Mouse (Mus musculus): ENCODE measurements around the gene Oxnad1. TPM values are rescaled to one million over a fixed set of nuclear protein-coding genes. Genes with fewer than 3 reads are reported as not detected.

The Oxnad1 gene
- 13.7 and 14.5 TPM in 2 replicates for polyA plus RNA-seq (2015; fragmentation: Nextera tagmentation; extraction: Ambion mirVana)

- WGBS (ENCODE audit: insufficient replicate concordance), result 2% methylated on average over 22 of the region's 22 CpGs
- H3K9me3 ChIP-seq (replicated peaks), result no peaks in the 10 kb centered on the region
- ATAC-seq (ENCODE audit: insufficient read depth), result peak; percentile 88
- peaks cover 18% of the 10 kb centered on the region for H3K36me3 ChIP-seq (replicated peaks)
- H3K4me3 ChIP-seq (replicated peaks), result peak within 1 kb of the TSS; percentile 78
- H3K4me2 ChIP-seq, result peak within 1 kb of the TSS; percentile 78
- peak within 1 kb of the TSS; percentile 72 for H3K9ac ChIP-seq
- peaks cover 24% of the 10 kb centered on the region for H3K4me1 ChIP-seq (replicated peaks)
- H3K27me3 ChIP-seq, result no peaks in the 10 kb centered on the region
- peak within 1 kb of the TSS; percentile 94 for H3K27ac ChIP-seq (replicated peaks)
Measured at GRCm38 (mm10) chr14:32084761-32085485, at the start of gene Oxnad1. Gene Oxnad1 (plus strand): TSS chr14:32085374.

GRCm38 (mm10) chr14:32036482-32036881, 48.7 kb upstream of the Oxnad1 start:
- no peaks in the 10 kb centered on the region for H3K36me3 ChIP-seq (replicated peaks)
- no peak for ATAC-seq (ENCODE audit: insufficient read depth)
- no peak overlapping the region for H3K27ac ChIP-seq (replicated peaks)
- 76% methylated on average over 5 of the region's 5 CpGs for WGBS (ENCODE audit: insufficient replicate concordance)
- H3K27me3 ChIP-seq, result no peaks in the 10 kb centered on the region
- H3K9ac ChIP-seq, result no peak overlapping the region
- no peaks in the 10 kb centered on the region for H3K9me3 ChIP-seq (replicated peaks)
- H3K4me3 ChIP-seq (replicated peaks), result no peak overlapping the region
- H3K4me1 ChIP-seq (replicated peaks), result peaks cover 32% of the 10 kb centered on the region
- no peak overlapping the region for H3K4me2 ChIP-seq

- Histone ChIP-seq H3K9me3 (replicated peaks) (no peaks in the 10 kb centered on the region), H3K27me3 (no peaks in the 10 kb centered on the region), H3K4me1 (replicated peaks) (peaks cover 32% of the 10 kb centered on the region), H3K36me3 (replicated peaks) (no peaks in the 10 kb centered on the region), H3K9ac (no peak overlapping the region), H3K27ac (replicated peaks) (0 out of 2 replicates have a peak overlapping the region, but pooled peaks have one; percentile 29), H3K4me3 (replicated peaks) (no peak overlapping the region), H3K4me2 (peak overlapping the region; percentile 48)
- peak; percentile 95 for ATAC-seq (ENCODE audit: insufficient read depth)
- 54% methylated on average over 8 of the region's 8 CpGs for WGBS (ENCODE audit: insufficient replicate concordance)
Measured at GRCm38 (mm10) chr14:32037661-32038252, 47.4 kb upstream of the Oxnad1 start.

- H3K27ac ChIP-seq (replicated peaks), result no peak overlapping the region
- no peak overlapping the region for H3K9ac ChIP-seq
- peaks cover 29% of the 10 kb centered on the region for H3K4me1 ChIP-seq (replicated peaks)
- no peak overlapping the region for H3K4me2 ChIP-seq
- no peaks in the 10 kb centered on the region for H3K36me3 ChIP-seq (replicated peaks)
- H3K9me3 ChIP-seq (replicated peaks), result no peaks in the 10 kb centered on the region
- no peak for ATAC-seq (ENCODE audit: insufficient read depth)
- no peaks in the 10 kb centered on the region for H3K27me3 ChIP-seq
- H3K4me3 ChIP-seq (replicated peaks), result no peak overlapping the region
- WGBS (ENCODE audit: insufficient replicate concordance), result 45% methylated on average over 5 of the region's 5 CpGs
Measured at GRCm38 (mm10) chr14:32042108-32042507, 43.1 kb upstream of the Oxnad1 start.

- no peaks in the 10 kb centered on the region for H3K9me3 ChIP-seq (replicated peaks)
- H3K4me1 ChIP-seq (replicated peaks), result no peaks in the 10 kb centered on the region
- H3K27me3 ChIP-seq, result no peaks in the 10 kb centered on the region
- H3K9ac ChIP-seq, result no peak overlapping the region
- H3K27ac ChIP-seq (replicated peaks), result no peak overlapping the region
- no peaks in the 10 kb centered on the region for H3K36me3 ChIP-seq (replicated peaks)
- H3K4me2 ChIP-seq, result no peak overlapping the region
- 79% methylated on average over 8 of the region's 8 CpGs for WGBS (ENCODE audit: insufficient replicate concordance)
- no peak for ATAC-seq (ENCODE audit: insufficient read depth)
- H3K4me3 ChIP-seq (replicated peaks), result no peak overlapping the region
Measured at GRCm38 (mm10) chr14:32046357-32046756, 38.8 kb upstream of the Oxnad1 start.

- Histone ChIP-seq H3K4me3 (replicated peaks) (no peak overlapping the region), H3K9ac (no peak overlapping the region), H3K27me3 (no peaks in the 10 kb centered on the region), H3K36me3 (replicated peaks) (no peaks in the 10 kb centered on the region), H3K9me3 (replicated peaks) (no peaks in the 10 kb centered on the region), H3K4me2 (no peak overlapping the region), H3K27ac (replicated peaks) (no peak overlapping the region), H3K4me1 (replicated peaks) (peaks cover 8% of the 10 kb centered on the region; the same call in 1 of the 2 replicates)
- no peak for ATAC-seq (ENCODE audit: insufficient read depth)
- WGBS (ENCODE audit: insufficient replicate concordance), result 49% methylated on average over 6 of the region's 6 CpGs
Measured at GRCm38 (mm10) chr14:32050171-32050570, 35.0 kb upstream of the Oxnad1 start.

GRCm38 (mm10) chr14:32053895-32054294, 31.3 kb upstream of the Oxnad1 start:
- 35% methylated on average over 5 of the region's 5 CpGs for WGBS (ENCODE audit: insufficient replicate concordance)
- H3K4me1 ChIP-seq (replicated peaks), result peaks cover 8% of the 10 kb centered on the region; the same call in 1 of the 2 replicates
- no peak overlapping the region for H3K9ac ChIP-seq
- H3K27me3 ChIP-seq, result no peaks in the 10 kb centered on the region
- no peak overlapping the region for H3K4me2 ChIP-seq
- ATAC-seq (ENCODE audit: insufficient read depth), result no peak
- H3K27ac ChIP-seq (replicated peaks), result no peak overlapping the region
- H3K9me3 ChIP-seq (replicated peaks), result no peaks in the 10 kb centered on the region
- no peaks in the 10 kb centered on the region for H3K36me3 ChIP-seq (replicated peaks)
- no peak overlapping the region for H3K4me3 ChIP-seq (replicated peaks)

GRCm38 (mm10) chr14:32054788-32055187, 30.4 kb upstream of the Oxnad1 start:
- Histone ChIP-seq H3K27ac (replicated peaks) (no peak overlapping the region), H3K27me3 (no peaks in the 10 kb centered on the region), H3K4me2 (no peak overlapping the region), H3K36me3 (replicated peaks) (no peaks in the 10 kb centered on the region), H3K9me3 (replicated peaks) (no peaks in the 10 kb centered on the region), H3K9ac (no peak overlapping the region), H3K4me1 (replicated peaks) (peaks cover 8% of the 10 kb centered on the region; the same call in 1 of the 2 replicates), H3K4me3 (replicated peaks) (no peak overlapping the region)
- 55% methylated on average over 10 of the region's 10 CpGs for WGBS (ENCODE audit: insufficient replicate concordance)
- ATAC-seq (ENCODE audit: insufficient read depth), result no peak

- Histone ChIP-seq H3K4me2 (no peak overlapping the region), H3K9ac (no peak overlapping the region), H3K4me1 (replicated peaks) (peaks cover 8% of the 10 kb centered on the region; the same call in 1 of the 2 replicates), H3K27me3 (no peaks in the 10 kb centered on the region), H3K9me3 (replicated peaks) (no peaks in the 10 kb centered on the region), H3K36me3 (replicated peaks) (no peaks in the 10 kb centered on the region), H3K27ac (replicated peaks) (no peak overlapping the region), H3K4me3 (replicated peaks) (no peak overlapping the region)
- WGBS (ENCODE audit: insufficient replicate concordance), result 63% methylated on average over 8 of the region's 8 CpGs
- ATAC-seq (ENCODE audit: insufficient read depth), result no peak
Measured at GRCm38 (mm10) chr14:32055781-32056180, 29.4 kb upstream of the Oxnad1 start.

- no peak overlapping the region for H3K4me2 ChIP-seq
- 74% methylated on average over 2 of the region's 2 CpGs for WGBS (ENCODE audit: insufficient replicate concordance)
- H3K9ac ChIP-seq, result no peak overlapping the region
- H3K4me3 ChIP-seq (replicated peaks), result no peak overlapping the region
- no peak overlapping the region for H3K27ac ChIP-seq (replicated peaks)
- H3K27me3 ChIP-seq, result no peaks in the 10 kb centered on the region
- no peak for ATAC-seq (ENCODE audit: insufficient read depth)
- no peaks in the 10 kb centered on the region for H3K9me3 ChIP-seq (replicated peaks)
- H3K36me3 ChIP-seq (replicated peaks), result no peaks in the 10 kb centered on the region
- peaks cover 8% of the 10 kb centered on the region; the same call in 1 of the 2 replicates for H3K4me1 ChIP-seq (replicated peaks)
Measured at GRCm38 (mm10) chr14:32056675-32057074, 28.5 kb upstream of the Oxnad1 start.

GRCm38 (mm10) chr14:32057664-32058063, 27.5 kb upstream of the Oxnad1 start:
- H3K4me1 ChIP-seq (replicated peaks), result peaks cover 8% of the 10 kb centered on the region; the same call in 1 of the 2 replicates
- no peak overlapping the region for H3K4me2 ChIP-seq
- H3K27ac ChIP-seq (replicated peaks), result no peak overlapping the region
- no peak overlapping the region for H3K4me3 ChIP-seq (replicated peaks)
- no peak for ATAC-seq (ENCODE audit: insufficient read depth)
- 55% methylated on average over 4 of the region's 4 CpGs for WGBS (ENCODE audit: insufficient replicate concordance)
- H3K36me3 ChIP-seq (replicated peaks), result no peaks in the 10 kb centered on the region
- H3K9ac ChIP-seq, result no peak overlapping the region
- no peaks in the 10 kb centered on the region for H3K27me3 ChIP-seq
- H3K9me3 ChIP-seq (replicated peaks), result no peaks in the 10 kb centered on the region
